Mouse (Mus musculus) MEL (cell line): ENCODE measurements around the gene St7l. TPM values are rescaled to one million over a fixed set of nuclear protein-coding genes. Genes with fewer than 3 reads are reported as not detected.
"Not testable (repeated sequence)": the region's sequence is repeated elsewhere in the genome, so short reads cannot be mapped to it uniquely, and the experiment has no call there.

Source experiments
- DNase-seq: peaks from one replicate; pipeline ENCODE4 v3.0.0; 2011; ENCODE audit warnings: low read depth, low spot score
- H3K27ac ChIP-seq: 2 replicates; pipeline ENCODE4 v1.5.1; 2012; ENCODE audit warnings: low read depth, mild to moderate bottlenecking, control low read depth, low read length, moderate library complexity; ENCODE audit not compliant: control insufficient read depth
- H3K27me3 ChIP-seq, 2 experiments: fragments of 150-350 bp in 1 of 2; sonication (generic) in 1 of 2; 2 replicates each; pipeline ENCODE4 v1.6.1; 2012; ENCODE audit warnings: low read length in 2 of 2, mild to moderate bottlenecking in 2 of 2, improper control_type of control experiment in 1 of 2, moderate library complexity in 1 of 2; ENCODE audit not compliant: insufficient read depth in 2 of 2, control insufficient read depth in 1 of 2
- H3K36me3 ChIP-seq, 2 experiments: 2 replicates each; pipeline ENCODE4 v1.6.1; 2012 to 2014; ENCODE audit warnings: low read length in 2 of 2, improper control_type of control experiment in 1 of 2, inconsistent platforms in 1 of 2, mild to moderate bottlenecking in 1 of 2; ENCODE audit not compliant: insufficient read depth in 2 of 2, control insufficient read depth in 1 of 2
- H3K4me1 ChIP-seq, 2 experiments: fragments of 150-350 bp in 1 of 2; sonication (generic) in 1 of 2; 2 replicates each; pipeline ENCODE4 v1.6.1; 2012; ENCODE audit warnings: low read length in 2 of 2, improper control_type of control experiment in 1 of 2, mild to moderate bottlenecking in 1 of 2; ENCODE audit not compliant: insufficient read depth in 2 of 2, control insufficient read depth in 1 of 2
- H3K4me3 ChIP-seq, 2 experiments: fragments of 150-350 bp in 1 of 2; sonication (generic) in 1 of 2; 2 replicates each; pipeline ENCODE4 v1.5.1; 2012; ENCODE audit warnings: low read depth in 2 of 2, low read length in 2 of 2, mild to moderate bottlenecking in 2 of 2, moderate library complexity in 2 of 2, control low read depth in 1 of 2, improper control_type of control experiment in 1 of 2; ENCODE audit not compliant: control insufficient read depth in 1 of 2, insufficient read depth in 1 of 2
- H3K79me2 ChIP-seq: 2 replicates; pipeline ENCODE4 v1.6.1; 2012; ENCODE audit warnings: mild to moderate bottlenecking, low read length, moderate library complexity; ENCODE audit not compliant: control insufficient read depth, poor library complexity, insufficient read depth
- H3K9ac ChIP-seq: 2 replicates; pipeline ENCODE4 v1.6.1; 2012; ENCODE audit warnings: low read depth, mild to moderate bottlenecking, control low read depth, low read length, moderate library complexity; ENCODE audit not compliant: control insufficient read depth, poor library complexity, severe bottlenecking
- H3K9me3 ChIP-seq: fragments of 150-350 bp; sonication (generic); replicated peaks from 2 replicates; pipeline ENCODE4 v1.6.1; 2012; ENCODE audit warnings: mild to moderate bottlenecking, low read length, improper control_type of control experiment, moderate library complexity; ENCODE audit not compliant: insufficient read depth
- BHLHE40 ChIP-seq: IDR thresholded peaks from 2 replicates; pipeline ENCODE4 v1.6.1; 2012; ENCODE audit warnings: low read depth, mild to moderate bottlenecking, inconsistent platforms, low read length, improper control_type of control experiment, borderline replicate concordance
- CHD2 ChIP-seq: IDR thresholded peaks from 2 replicates; pipeline ENCODE4 v1.6.1; 2011; ENCODE audit warnings: low read length, improper control_type of control experiment
- CTCF ChIP-seq, 3 experiments: IDR thresholded peaks in 2 of 3; conservative IDR thresholded peaks in 1 of 3; 2 replicates each; pipeline ENCODE4 v1.5.1; 2011 to 2012; ENCODE audit warnings: low read length in 3 of 3, low read depth in 2 of 3, mild to moderate bottlenecking in 2 of 3, improper control_type of control experiment in 1 of 3, inconsistent platforms in 1 of 3, mixed read lengths in 1 of 3, moderate library complexity in 1 of 3; ENCODE audit not compliant: control insufficient read depth in 1 of 3, insufficient read depth in 1 of 3, poor library complexity in 1 of 3, severe bottlenecking in 1 of 3
- E2F4 ChIP-seq: IDR thresholded peaks from 2 replicates; pipeline ENCODE4 v1.6.1; 2011; ENCODE audit warnings: low read depth, low read length, improper control_type of control experiment, borderline replicate concordance
- EP300 ChIP-seq, 2 experiments: IDR thresholded peaks; 2 replicates each; pipeline ENCODE4 v1.6.1; 2011; ENCODE audit warnings: improper control_type of control experiment in 2 of 2, low read length in 2 of 2, low read depth in 1 of 2, mild to moderate bottlenecking in 1 of 2
- GATA1 ChIP-seq: IDR thresholded peaks from 2 replicates; pipeline ENCODE4 v1.6.1; 2011; ENCODE audit warnings: low read depth, low read length, improper control_type of control experiment
- HCFC1 ChIP-seq: IDR thresholded peaks from 2 replicates; pipeline ENCODE4 v1.6.1; 2012; ENCODE audit warnings: low read depth, mild to moderate bottlenecking, inconsistent platforms, low read length, improper control_type of control experiment, moderate library complexity
- MAX ChIP-seq: IDR thresholded peaks from 2 replicates; pipeline ENCODE4 v1.6.1; 2011; ENCODE audit warnings: low read length, improper control_type of control experiment
- MAZ ChIP-seq: IDR thresholded peaks from 2 replicates; pipeline ENCODE4 v1.6.1; 2012; ENCODE audit warnings: low read depth, mild to moderate bottlenecking, inconsistent platforms, low read length, improper control_type of control experiment
- MXI1 ChIP-seq: IDR thresholded peaks from 2 replicates; pipeline ENCODE4 v1.6.1; 2011; ENCODE audit warnings: mild to moderate bottlenecking, low read depth, low read length, improper control_type of control experiment
- MYB ChIP-seq: IDR thresholded peaks from 2 replicates; pipeline ENCODE4 v1.6.1; 2011; ENCODE audit warnings: mild to moderate bottlenecking, low read depth, low read length, improper control_type of control experiment
- NELFE ChIP-seq: IDR thresholded peaks from 2 replicates; pipeline ENCODE4 v1.6.1; 2011; ENCODE audit warnings: low read depth, low read length, improper control_type of control experiment
- POLR2AphosphoS2 ChIP-seq: IDR thresholded peaks from 2 replicates; pipeline ENCODE4 v1.6.1; 2011; ENCODE audit warnings: low read length, improper control_type of control experiment
- RAD21 ChIP-seq: IDR thresholded peaks from 2 replicates; pipeline ENCODE4 v1.6.1; 2011; ENCODE audit warnings: mild to moderate bottlenecking, low read depth, low read length, improper control_type of control experiment
- SMC3 ChIP-seq: IDR thresholded peaks from 2 replicates; pipeline ENCODE4 v1.6.1; 2011; ENCODE audit warnings: low read depth, low read length, improper control_type of control experiment
- USF1 ChIP-seq: IDR thresholded peaks from 2 replicates; pipeline ENCODE4 v1.6.1; 2014; ENCODE audit warnings: low read depth, mild to moderate bottlenecking, inconsistent platforms, low read length, improper control_type of control experiment, moderate library complexity
- ZNF384 ChIP-seq: IDR thresholded peaks from 2 replicates; pipeline ENCODE4 v1.6.1; 2012; ENCODE audit warnings: low read depth, mild to moderate bottlenecking, inconsistent platforms, low read length, improper control_type of control experiment
- polyA plus RNA-seq, 2 experiments: library from polyadenylated mRNA; stranded (reverse) in 1 of 2; unstranded in 1 of 2; fragments of >175 nt in 1 of 2; fragments of >200 nt in 1 of 2; gene quantifications; 2 replicates each; pipeline versions ENCODE4 v1.2.1 to v1.2.4; 2012; ENCODE audit warnings: low replicate concordance in 2 of 2, low read depth in 1 of 2; ENCODE audit not compliant: insufficient read length in 2 of 2, insufficient read depth in 1 of 2, missing spikeins in 1 of 2
- total RNA-seq: library from RNA; depleted of rRNA; stranded (reverse); fragments of 300-350 nt; gene quantifications from 2 replicates; pipeline ENCODE4 v1.2.3, GENCODE M21; 2012

St7l gene
- total and polyA plus RNA-seq, 3 experiments = 8.0 to 8.6 TPM; not detected in 1

- not testable (repeated sequence) for H3K4me3 ChIP-seq, DNase-seq, H3K9me3 ChIP-seq, H3K4me1 ChIP-seq, H3K9ac ChIP-seq, H3K27ac ChIP-seq, H3K27me3 ChIP-seq
- peak; percentile 63 for TF ChIP-seq ZNF384
- Histone ChIP-seq H3K36me3 (peaks cover 2 to 21% of the 10 kb centered on the region in 2 experiments; a peak in 3 of 4 replicates), H3K79me2 (peaks cover 38% of the 10 kb centered on the region)
These were observed 2.9 kb downstream of the St7l start for GRCm38 (mm10) chr3:104866674-104867073.

- Histone ChIP-seq H3K4me1 (no peaks in the 10 kb centered on the region; a peak in 1 of 4 replicates), H3K9me3 (no peaks in the 10 kb centered on the region)
- no peak for DNase-seq
These were observed 5.8 kb downstream of the St7l start for GRCm38 (mm10) chr3:104869611-104870010.

GRCm38 (mm10) chr3:104888585-104888984, 24.8 kb downstream of the St7l start:
- H3K4me3 ChIP-seq = no peak overlapping the region
- no peak for TF ChIP-seq E2F4
- no peak for TF ChIP-seq NELFE
- TF ChIP-seq ZNF384 = no peak
- TF ChIP-seq BHLHE40 = no peak
- TF ChIP-seq GATA1 = no peak
- no peak for TF ChIP-seq MAX
- no peak for TF ChIP-seq CHD2
- TF ChIP-seq POLR2AphosphoS2 = no peak
- TF ChIP-seq MAZ = no peak
- TF ChIP-seq USF1 = no peak
- TF ChIP-seq MYB = no peak
- no peak for TF ChIP-seq HCFC1
- TF ChIP-seq EP300 (IDR thresholded peaks at IDR 0.05; ENCODE audit: low read depth in 1 of 2, low read length in 2 of 2) = no peak
- TF ChIP-seq, all 39 proteins: peak for 0
- H3K36me3 ChIP-seq = peaks cover 0 to 1% of the 10 kb centered on the region in 2 experiments; a peak in 1 of 4 replicates
- no peak for DNase-seq
- no peaks in the 10 kb centered on the region for H3K4me1 ChIP-seq
- H3K9me3 ChIP-seq = no peaks in the 10 kb centered on the region
- no peak overlapping the region for H3K27ac ChIP-seq
- no peaks in the 10 kb centered on the region for H3K27me3 ChIP-seq
- H3K79me2 ChIP-seq = no peaks in the 10 kb centered on the region
- H3K9ac ChIP-seq = no peak overlapping the region

More at GRCm38 (mm10) chr3:104869611-104870010, 5.8 kb downstream of the St7l start:
- Histone ChIP-seq H3K4me3 (no peak overlapping the region), H3K79me2 (peaks cover 12% of the 10 kb centered on the region), H3K27me3 (no peaks in the 10 kb centered on the region), H3K9ac (no peak overlapping the region), H3K27ac (no peak overlapping the region), H3K36me3 (peaks cover 2 to 6% of the 10 kb centered on the region in 2 experiments; a peak in 3 of 4 replicates)
- TF ChIP-seq MXI1 = no peak
- TF ChIP-seq CTCF (IDR thresholded peaks at IDR 0.05 in 2 of 3, conservative IDR thresholded peaks at IDR 0.05 in 1 of 3; ENCODE audit: control insufficient read depth in 1 of 3, insufficient read depth in 1 of 3, low read depth in 2 of 3, low read length in 3 of 3, poor library complexity in 1 of 3, severe bottlenecking in 1 of 3) = peak in 1 of 3 experiments; percentile 51; a peak in 2 of 6 replicates
- peak; percentile 49 for TF ChIP-seq RAD21
- 0 out of 2 replicates have a peak, but pooled peaks have one; percentile 11 for TF ChIP-seq SMC3
